Mouse (Mus musculus) kidney, postnatal 4 days (tissue): ENCODE measurements at regions not wholly inside any gene's neighbourhood (a gene's known extent, or its start where the extent isn't known, plus 50 kb on each side); places are given as distances from the start of the nearest gene placed in this dataset.

ENCODE experiments used
- DNase-seq, 2 experiments: peaks; one replicate each; pipeline ENCODE4 v3.0.0; 2021; ENCODE audit warnings: mixed read lengths in 2 of 2

- DNase-seq: no peak
Measured at GRCm38 (mm10) chr5:37980692-37981091, 57.9 kb upstream of the Stx18 start.

GRCm38 (mm10) chr5:37976943-37977434, 61.6 kb upstream of the Stx18 start:
- DNase-seq: no peak

- no peak for DNase-seq
Measured at GRCm38 (mm10) chr5:37972980-37973545, 65.5 kb upstream of the Stx18 start.

- no peak for DNase-seq
Measured at GRCm38 (mm10) chr5:37971724-37972123, 66.8 kb upstream of the Stx18 start.

GRCm38 (mm10) chr5:37968596-37968995, 69.9 kb upstream of the Stx18 start:
- DNase-seq: peak in 1 of 2 experiments; percentile 11

GRCm38 (mm10) chr5:37967914-37968375, 70.6 kb upstream of the Stx18 start:
- DNase-seq: no peak

- DNase-seq: peak in 1 of 2 experiments; percentile 22
Measured at GRCm38 (mm10) chr5:37967106-37967913, 71.2 kb upstream of the Stx18 start.

GRCm38 (mm10) chr5:37963688-37964087, 74.9 kb upstream of the Stx18 start:
- DNase-seq: no peak

GRCm38 (mm10) chr5:37962513-37962912, 76.0 kb upstream of the Stx18 start:
- no peak for DNase-seq

- no peak for DNase-seq
Measured at GRCm38 (mm10) chr5:37960216-37960615, 78.3 kb upstream of the Stx18 start.

GRCm38 (mm10) chr5:37952096-37952495, 86.4 kb upstream of the Stx18 start:
- DNase-seq: peak; percentile 29 to 40

GRCm38 (mm10) chr5:37932760-37933122, 105.8 kb upstream of the Stx18 start:
- DNase-seq: no peak

GRCm38 (mm10) chr5:37932086-37932759, 106.3 kb upstream of the Stx18 start:
- DNase-seq: peak; percentile 22 to 26

GRCm38 (mm10) chr5:37920481-37920880, 96.1 kb upstream of the Msx1 start:
- DNase-seq: no peak

- no peak for DNase-seq
Measured at GRCm38 (mm10) chr5:37919102-37919501, 94.7 kb upstream of the Msx1 start.

- DNase-seq: no peak
Measured at GRCm38 (mm10) chr5:37918001-37918707, 93.8 kb upstream of the Msx1 start.

GRCm38 (mm10) chr5:37917161-37917560, 92.8 kb upstream of the Msx1 start:
- DNase-seq: no peak

GRCm38 (mm10) chr5:37904683-37905352, 80.4 kb upstream of the Msx1 start:
- DNase-seq: peak in 1 of 2 experiments; percentile 13

GRCm38 (mm10) chr5:37903861-37904260, 79.5 kb upstream of the Msx1 start:
- DNase-seq: no peak

- DNase-seq: no peak
Measured at GRCm38 (mm10) chr5:37902741-37903140, 78.4 kb upstream of the Msx1 start.

GRCm38 (mm10) chr5:37901861-37902291, 77.5 kb upstream of the Msx1 start:
- peak in 1 of 2 experiments; percentile 21 for DNase-seq

- DNase-seq: no peak
Measured at GRCm38 (mm10) chr5:37898041-37898615, 73.7 kb upstream of the Msx1 start.
